Mouse (Mus musculus): ENCODE measurements around the gene Skap1.

- TF ChIP-seq CTCF (IDR thresholded peaks at IDR 0.05) (no peak), POLR2A (IDR thresholded peaks at IDR 0.05; ENCODE audit: insufficient read depth, low read depth, low read length) (no peak), EP300 (IDR thresholded peaks at IDR 0.05; ENCODE audit: insufficient read depth, low read depth, low read length) (no peak)
These were observed 178.1 kb downstream of the Skap1 start for GRCm38 (mm10) chr11:96642173-96643140.
